Mouse (Mus musculus): ENCODE measurements around the gene Rabac1. TPM values are rescaled to one million over a fixed set of nuclear protein-coding genes. Genes with fewer than 3 reads are reported as not detected.

Gene Rabac1
- polyA plus RNA-seq, 1 experiment from 2014 or later = 339 TPM

GRCm38 (mm10) chr7:24987941-24988340 is 15.4 kb upstream of the Rabac1 start:
- 89% methylated on average over 14 of the region's 14 CpGs for WGBS
- Histone ChIP-seq H3K4me2 (ENCODE audit: low read depth, low read length) (no peak overlapping the region), H3K36me3 (ENCODE audit: control insufficient read depth, insufficient read depth, low read length) (peaks cover 63% of the 10 kb centered on the region), H3K9ac (replicated peaks; ENCODE audit: low read depth, low read length) (no peak overlapping the region), H3K4me1 (ENCODE audit: control insufficient read depth, insufficient read depth, low read length) (no peaks in the 10 kb centered on the region), H3K27me3 (ENCODE audit: control insufficient read depth, insufficient read depth, low read length) (no peaks in the 10 kb centered on the region), H3K9me3 (ENCODE audit: control insufficient read depth, low read length) (no peaks in the 10 kb centered on the region), H3K27ac (ENCODE audit: low read depth, low read length) (no peak overlapping the region), H3K4me3 (ENCODE audit: low read depth, low read length) (no peak overlapping the region)
- ATAC-seq (ENCODE audit: low read depth) = no peak

- H3K4me2 ChIP-seq (ENCODE audit: low read depth, low read length) = no peak overlapping the region
- no peaks in the 10 kb centered on the region for H3K27me3 ChIP-seq (ENCODE audit: control insufficient read depth, insufficient read depth, low read length)
- H3K9ac ChIP-seq (replicated peaks; ENCODE audit: low read depth, low read length) = no peak overlapping the region
- no peaks in the 10 kb centered on the region for H3K9me3 ChIP-seq (ENCODE audit: control insufficient read depth, low read length)
- peaks cover 65% of the 10 kb centered on the region for H3K36me3 ChIP-seq (ENCODE audit: control insufficient read depth, insufficient read depth, low read length)
- no peak for ATAC-seq (ENCODE audit: low read depth)
- no peaks in the 10 kb centered on the region for H3K4me1 ChIP-seq (ENCODE audit: control insufficient read depth, insufficient read depth, low read length)
- no peak overlapping the region for H3K27ac ChIP-seq (ENCODE audit: low read depth, low read length)
- WGBS = 69% methylated on average over 4 of the region's 5 CpGs
- H3K4me3 ChIP-seq (ENCODE audit: low read depth, low read length) = no peak overlapping the region
Measured at GRCm38 (mm10) chr7:24985799-24986198, 13.2 kb upstream of the Rabac1 start.

- H3K4me3 ChIP-seq (ENCODE audit: low read depth, low read length) = no peak overlapping the region
- H3K27me3 ChIP-seq (ENCODE audit: control insufficient read depth, insufficient read depth, low read length) = no peaks in the 10 kb centered on the region
- no peaks in the 10 kb centered on the region for H3K9me3 ChIP-seq (ENCODE audit: control insufficient read depth, low read length)
- no peak for ATAC-seq (ENCODE audit: low read depth)
- WGBS = 86% methylated on average over 2 of the region's 2 CpGs
- peaks cover 60% of the 10 kb centered on the region for H3K36me3 ChIP-seq (ENCODE audit: control insufficient read depth, insufficient read depth, low read length)
- H3K9ac ChIP-seq (replicated peaks; ENCODE audit: low read depth, low read length) = no peak overlapping the region
- H3K4me2 ChIP-seq (ENCODE audit: low read depth, low read length) = no peak overlapping the region
- H3K27ac ChIP-seq (ENCODE audit: low read depth, low read length) = no peak overlapping the region
- H3K4me1 ChIP-seq (ENCODE audit: control insufficient read depth, insufficient read depth, low read length) = no peaks in the 10 kb centered on the region
Measured at GRCm38 (mm10) chr7:24984307-24984706, 11.8 kb upstream of the Rabac1 start.

GRCm38 (mm10) chr7:24983396-24983795 is 10.8 kb upstream of the Rabac1 start:
- Histone ChIP-seq H3K36me3 (ENCODE audit: control insufficient read depth, insufficient read depth, low read length) (peaks cover 68% of the 10 kb centered on the region), H3K9ac (replicated peaks; ENCODE audit: low read depth, low read length) (no peak overlapping the region), H3K4me3 (ENCODE audit: low read depth, low read length) (no peak overlapping the region), H3K9me3 (ENCODE audit: control insufficient read depth, low read length) (no peaks in the 10 kb centered on the region), H3K4me2 (ENCODE audit: low read depth, low read length) (no peak overlapping the region), H3K27ac (ENCODE audit: low read depth, low read length) (no peak overlapping the region), H3K27me3 (ENCODE audit: control insufficient read depth, insufficient read depth, low read length) (no peaks in the 10 kb centered on the region), H3K4me1 (ENCODE audit: control insufficient read depth, insufficient read depth, low read length) (no peaks in the 10 kb centered on the region)
- no peak for ATAC-seq (ENCODE audit: low read depth)
- 90% methylated on average over 5 of the region's 5 CpGs for WGBS

GRCm38 (mm10) chr7:24980439-24980838 is 7.9 kb upstream of the Rabac1 start:
- Histone ChIP-seq H3K27ac (ENCODE audit: low read depth, low read length) (no peak overlapping the region), H3K36me3 (ENCODE audit: control insufficient read depth, insufficient read depth, low read length) (peaks cover 49% of the 10 kb centered on the region), H3K4me2 (ENCODE audit: low read depth, low read length) (no peak overlapping the region), H3K9me3 (ENCODE audit: control insufficient read depth, low read length) (no peaks in the 10 kb centered on the region), H3K27me3 (ENCODE audit: control insufficient read depth, insufficient read depth, low read length) (no peaks in the 10 kb centered on the region), H3K4me3 (ENCODE audit: low read depth, low read length) (no peak overlapping the region), H3K4me1 (ENCODE audit: control insufficient read depth, insufficient read depth, low read length) (no peaks in the 10 kb centered on the region), H3K9ac (replicated peaks; ENCODE audit: low read depth, low read length) (no peak overlapping the region)
- 79% methylated on average over 7 of the region's 7 CpGs for WGBS
- no peak for ATAC-seq (ENCODE audit: low read depth)

GRCm38 (mm10) chr7:24978781-24979180 is 6.2 kb upstream of the Rabac1 start:
- peaks cover 41% of the 10 kb centered on the region for H3K36me3 ChIP-seq (ENCODE audit: control insufficient read depth, insufficient read depth, low read length)
- no peak overlapping the region for H3K27ac ChIP-seq (ENCODE audit: low read depth, low read length)
- no peaks in the 10 kb centered on the region for H3K4me1 ChIP-seq (ENCODE audit: control insufficient read depth, insufficient read depth, low read length)
- no peak for ATAC-seq (ENCODE audit: low read depth)
- H3K27me3 ChIP-seq (ENCODE audit: control insufficient read depth, insufficient read depth, low read length) = no peaks in the 10 kb centered on the region
- H3K4me3 ChIP-seq (ENCODE audit: low read depth, low read length) = no peak overlapping the region
- H3K9me3 ChIP-seq (ENCODE audit: control insufficient read depth, low read length) = no peaks in the 10 kb centered on the region
- H3K4me2 ChIP-seq (ENCODE audit: low read depth, low read length) = no peak overlapping the region
- H3K9ac ChIP-seq (replicated peaks; ENCODE audit: low read depth, low read length) = no peak overlapping the region
- WGBS = 91% methylated on average over 7 of the region's 7 CpGs

GRCm38 (mm10) chr7:24974893-24975595 is 2.5 kb upstream of the Rabac1 start:
- 0 out of 2 replicates have a peak, but pooled peaks cover 4% of the 10 kb centered on the region for H3K4me1 ChIP-seq (ENCODE audit: control insufficient read depth, insufficient read depth, low read length)
- no peaks in the 10 kb centered on the region for H3K9me3 ChIP-seq (ENCODE audit: control insufficient read depth, low read length)
- no peak overlapping the region for H3K4me3 ChIP-seq (ENCODE audit: low read depth, low read length)
- H3K36me3 ChIP-seq (ENCODE audit: control insufficient read depth, insufficient read depth, low read length) = peaks cover 20% of the 10 kb centered on the region
- 26% methylated on average over 9 of the region's 9 CpGs for WGBS
- no peak for ATAC-seq (ENCODE audit: low read depth)
- H3K4me2 ChIP-seq (ENCODE audit: low read depth, low read length) = no peak overlapping the region
- no peak overlapping the region for H3K27ac ChIP-seq (ENCODE audit: low read depth, low read length)
- H3K9ac ChIP-seq (replicated peaks; ENCODE audit: low read depth, low read length) = no peak overlapping the region
- H3K27me3 ChIP-seq (ENCODE audit: control insufficient read depth, insufficient read depth, low read length) = 0 out of 2 replicates have a peak, but pooled peaks cover 2% of the 10 kb centered on the region

GRCm38 (mm10) chr7:24973902-24974301 is 1.3 kb upstream of the Rabac1 start:
- peaks cover 9% of the 10 kb centered on the region; the same call in 1 of the 2 replicates for H3K36me3 ChIP-seq (ENCODE audit: control insufficient read depth, insufficient read depth, low read length)
- H3K4me2 ChIP-seq (ENCODE audit: low read depth, low read length) = no peak overlapping the region
- 0 out of 2 replicates have a peak, but pooled peaks cover 2% of the 10 kb centered on the region for H3K27me3 ChIP-seq (ENCODE audit: control insufficient read depth, insufficient read depth, low read length)
- no peak overlapping the region for H3K9ac ChIP-seq (replicated peaks; ENCODE audit: low read depth, low read length)
- H3K4me3 ChIP-seq (ENCODE audit: low read depth, low read length) = no peak overlapping the region
- 81% methylated on average over 5 of the region's 5 CpGs for WGBS
- H3K9me3 ChIP-seq (ENCODE audit: control insufficient read depth, low read length) = no peaks in the 10 kb centered on the region
- H3K27ac ChIP-seq (ENCODE audit: low read depth, low read length) = no peak overlapping the region
- no peak for ATAC-seq (ENCODE audit: low read depth)
- H3K4me1 ChIP-seq (ENCODE audit: control insufficient read depth, insufficient read depth, low read length) = 0 out of 2 replicates have a peak, but pooled peaks cover 4% of the 10 kb centered on the region

GRCm38 (mm10) chr7:24973208-24973607 is 654 bp upstream of the Rabac1 start:
- no peak overlapping the region for H3K9ac ChIP-seq (replicated peaks; ENCODE audit: low read depth, low read length)
- no peak overlapping the region for H3K27ac ChIP-seq (ENCODE audit: low read depth, low read length)
- H3K36me3 ChIP-seq (ENCODE audit: control insufficient read depth, insufficient read depth, low read length) = peaks cover 2% of the 10 kb centered on the region; the same call in 1 of the 2 replicates
- no peak for ATAC-seq (ENCODE audit: low read depth)
- H3K4me3 ChIP-seq (ENCODE audit: low read depth, low read length) = no peak overlapping the region
- WGBS = 85% methylated on average over 4 of the region's 4 CpGs
- H3K9me3 ChIP-seq (ENCODE audit: control insufficient read depth, low read length) = no peaks in the 10 kb centered on the region
- 0 out of 2 replicates have a peak, but pooled peaks cover 4% of the 10 kb centered on the region for H3K4me1 ChIP-seq (ENCODE audit: control insufficient read depth, insufficient read depth, low read length)
- H3K27me3 ChIP-seq (ENCODE audit: control insufficient read depth, insufficient read depth, low read length) = 0 out of 2 replicates have a peak, but pooled peaks cover 2% of the 10 kb centered on the region
- H3K4me2 ChIP-seq (ENCODE audit: low read depth, low read length) = no peak overlapping the region

Measured in neural tube, embryonic 14.5 days (tissue).